Mouse (Mus musculus): ENCODE results near the gene Dner. TPM values are rescaled to one million over a fixed set of nuclear protein-coding genes. Genes with fewer than 3 reads are reported as not detected.

The Dner gene
- polyA plus RNA-seq, 1 experiment from 2014 or later = 6.3 TPM

DNA sequence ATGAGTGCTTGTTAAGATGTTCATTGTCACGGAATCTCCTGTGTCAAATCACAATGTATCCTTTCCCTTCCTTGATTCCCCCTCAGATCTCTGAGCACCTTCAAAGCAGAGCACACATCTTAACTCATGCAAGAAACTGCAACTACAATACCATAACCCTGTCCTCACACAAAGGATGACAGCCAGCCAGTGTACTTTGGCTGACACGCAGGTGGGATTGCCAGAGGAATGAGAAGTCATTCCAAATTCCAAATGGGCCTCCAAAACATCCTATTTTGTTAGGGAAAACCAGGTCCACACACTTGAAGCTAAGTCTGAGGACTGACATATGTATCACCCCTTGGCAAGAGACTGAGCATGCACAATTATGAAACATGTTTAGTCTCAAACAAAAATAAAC lies 286.5 kb downstream of the Dner start:
- no peak overlapping the region for H3K9ac ChIP-seq
- no peak overlapping the region for H3K4me3 ChIP-seq
- H3K36me3 ChIP-seq = no peaks in the 10 kb centered on the region
- no peak overlapping the region for H3K4me2 ChIP-seq
- H3K27ac ChIP-seq = no peak overlapping the region
- ATAC-seq (ENCODE audit: insufficient number of reproducible peaks, insufficient read depth, low FRiP score, low TSS enrichment, low read depth) = no peak
- H3K27me3 ChIP-seq = no peaks in the 10 kb centered on the region
- peaks cover 5% of the 10 kb centered on the region for H3K4me1 ChIP-seq
- 80% methylated on average over 2 of the region's 2 CpGs for WGBS
- no peaks in the 10 kb centered on the region for H3K9me3 ChIP-seq

DNA sequence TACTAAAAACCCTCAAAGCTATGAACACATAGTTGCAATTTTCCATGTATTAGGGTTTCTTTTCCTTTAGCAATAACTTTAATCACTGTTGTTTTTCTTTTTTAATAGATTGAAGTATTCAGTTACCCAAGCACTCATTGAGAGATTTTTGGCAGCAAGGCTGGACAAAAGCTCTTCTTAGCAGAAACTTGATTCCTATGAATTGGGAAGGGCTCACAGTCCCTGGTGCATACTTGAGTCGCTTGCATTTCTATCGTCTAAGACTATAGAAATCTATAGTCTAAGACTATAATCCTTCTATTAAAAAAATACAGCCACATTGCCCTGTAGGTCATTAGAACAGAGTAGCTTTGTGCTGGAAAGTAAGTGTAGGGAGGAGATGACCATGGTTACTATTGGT lies 287.1 kb downstream of the Dner start:
- WGBS = 61% methylated on average over 2 of the region's 2 CpGs
- H3K4me3 ChIP-seq = no peak overlapping the region
- no peaks in the 10 kb centered on the region for H3K27me3 ChIP-seq
- ATAC-seq (ENCODE audit: insufficient number of reproducible peaks, insufficient read depth, low FRiP score, low TSS enrichment, low read depth) = no peak
- H3K36me3 ChIP-seq = no peaks in the 10 kb centered on the region
- no peak overlapping the region for H3K27ac ChIP-seq
- no peak overlapping the region for H3K9ac ChIP-seq
- H3K9me3 ChIP-seq = no peaks in the 10 kb centered on the region
- H3K4me2 ChIP-seq = no peak overlapping the region
- peaks cover 7% of the 10 kb centered on the region for H3K4me1 ChIP-seq

DNA sequence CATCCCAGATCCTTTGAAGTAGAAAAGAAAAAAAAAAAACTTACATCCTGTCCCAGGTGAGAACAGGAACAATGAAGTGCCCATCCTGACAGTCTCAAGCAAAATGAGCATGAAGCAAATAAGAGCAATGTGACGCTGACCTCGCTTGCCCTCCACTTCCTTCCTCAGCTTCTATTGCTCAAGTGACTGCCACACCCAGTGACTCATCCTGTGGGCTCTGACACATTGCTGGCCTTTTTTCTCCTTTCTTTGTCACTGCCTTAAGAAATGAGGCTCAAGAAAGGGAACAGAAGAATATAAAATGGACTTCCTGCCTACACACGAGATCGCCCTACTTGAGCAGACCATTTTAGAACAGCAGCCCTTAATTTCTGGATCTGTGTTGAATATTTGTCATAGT lies 289.1 kb downstream of the Dner start:
- WGBS = 74% methylated on average over 4 of the region's 4 CpGs
- H3K9me3 ChIP-seq = no peaks in the 10 kb centered on the region

DNA sequence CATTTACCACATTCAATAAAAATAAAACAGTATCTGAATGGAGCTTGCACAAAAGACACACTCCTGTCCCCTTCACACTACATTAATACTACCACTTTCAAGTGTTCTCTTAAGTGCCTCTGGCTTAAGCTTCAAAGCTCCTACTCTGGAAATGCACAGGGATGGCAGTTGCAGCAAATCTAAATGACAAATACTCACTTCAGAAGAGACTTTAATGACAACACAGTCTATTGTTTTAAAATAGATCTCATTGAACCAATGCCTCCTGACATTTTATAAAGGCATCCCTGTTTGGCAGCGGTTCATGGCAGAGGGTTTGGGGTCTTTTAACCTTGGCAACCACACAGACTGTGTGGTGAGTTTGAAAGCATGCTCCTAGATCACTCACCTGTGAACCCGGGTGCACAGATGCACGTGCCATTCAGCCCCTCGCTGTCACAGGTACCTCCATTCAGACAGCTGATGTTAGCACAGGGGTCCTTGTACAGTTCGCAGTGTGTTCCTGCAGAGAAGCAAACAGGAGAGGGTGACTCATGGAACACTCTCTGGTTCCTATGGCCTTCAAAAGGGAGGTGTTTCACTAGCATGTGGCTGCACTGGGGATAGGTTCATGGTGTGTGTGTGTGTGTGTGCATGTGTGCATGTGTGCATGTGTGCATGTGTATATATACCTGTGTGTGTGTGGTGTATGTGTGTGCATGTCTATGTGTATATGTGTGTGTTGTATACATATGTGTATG lies 290.3 kb downstream of the Dner start:
- Histone ChIP-seq H3K9ac (no peak overlapping the region), H3K4me1 (peaks cover 7% of the 10 kb centered on the region), H3K4me2 (no peak overlapping the region), H3K4me3 (no peak overlapping the region), H3K27ac (no peak overlapping the region), H3K27me3 (no peaks in the 10 kb centered on the region), H3K9me3 (no peaks in the 10 kb centered on the region), H3K36me3 (no peaks in the 10 kb centered on the region)
- WGBS = 88% methylated on average over 5 of the region's 5 CpGs
- ATAC-seq (ENCODE audit: insufficient number of reproducible peaks, insufficient read depth, low FRiP score, low TSS enrichment, low read depth) = no peak

More for the DNA sequence above, 289.1 kb downstream of the Dner start:
- H3K36me3 ChIP-seq = no peaks in the 10 kb centered on the region
- H3K9ac ChIP-seq = no peak overlapping the region
- H3K4me2 ChIP-seq = no peak overlapping the region
- peaks cover 7% of the 10 kb centered on the region for H3K4me1 ChIP-seq
- H3K27ac ChIP-seq = no peak overlapping the region
- ATAC-seq (ENCODE audit: insufficient number of reproducible peaks, insufficient read depth, low FRiP score, low TSS enrichment, low read depth) = no peak
- no peaks in the 10 kb centered on the region for H3K27me3 ChIP-seq
- H3K4me3 ChIP-seq = no peak overlapping the region

DNA sequence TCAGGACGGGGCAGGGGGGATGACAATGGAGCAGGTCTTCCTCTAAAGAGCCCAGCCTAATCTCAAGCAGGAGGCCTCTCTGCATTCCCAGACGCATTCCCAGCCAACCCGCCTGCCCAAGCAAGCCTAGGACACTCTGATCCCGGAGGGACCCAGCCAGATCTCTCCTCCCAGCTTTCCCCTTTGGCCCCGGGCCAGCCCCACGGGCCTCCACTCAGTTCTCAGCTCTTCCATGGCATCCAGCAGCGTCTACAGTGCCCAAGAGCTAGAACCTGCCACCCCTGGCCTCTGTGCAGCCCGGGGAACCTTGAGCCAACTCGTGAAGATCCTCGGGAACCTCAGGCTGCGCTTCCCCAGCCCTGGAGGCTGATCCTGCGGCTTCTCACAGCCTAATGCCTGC lies 291.1 kb downstream of the Dner start:
- Histone ChIP-seq H3K27ac (no peak overlapping the region), H3K36me3 (no peaks in the 10 kb centered on the region), H3K4me3 (no peak overlapping the region), H3K9me3 (no peaks in the 10 kb centered on the region), H3K4me2 (no peak overlapping the region), H3K4me1 (peaks cover 7% of the 10 kb centered on the region), H3K27me3 (no peaks in the 10 kb centered on the region), H3K9ac (no peak overlapping the region)
- no peak for ATAC-seq (ENCODE audit: insufficient number of reproducible peaks, insufficient read depth, low FRiP score, low TSS enrichment, low read depth)
- WGBS = 45% methylated on average over 12 of the region's 12 CpGs

DNA sequence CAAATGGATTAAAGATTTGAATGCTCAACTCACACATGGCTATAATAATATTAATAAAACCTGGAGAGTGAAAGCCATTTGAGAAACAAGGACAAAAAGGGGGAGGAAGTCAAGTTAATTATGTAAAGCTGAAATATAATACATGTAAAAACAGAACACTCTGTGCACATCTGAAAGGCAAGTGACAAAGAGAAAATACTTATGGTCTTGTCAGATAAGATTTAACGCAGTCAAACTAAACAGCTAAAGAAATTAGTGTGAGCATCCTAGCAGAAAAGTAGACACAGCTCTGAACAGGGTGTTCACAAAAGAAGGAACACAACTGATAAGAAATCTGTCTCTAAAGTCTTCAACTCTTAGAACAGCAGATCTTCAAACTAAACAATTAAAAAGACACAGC lies 293.9 kb downstream of the Dner start:
- no peak overlapping the region for H3K4me3 ChIP-seq

DNA sequence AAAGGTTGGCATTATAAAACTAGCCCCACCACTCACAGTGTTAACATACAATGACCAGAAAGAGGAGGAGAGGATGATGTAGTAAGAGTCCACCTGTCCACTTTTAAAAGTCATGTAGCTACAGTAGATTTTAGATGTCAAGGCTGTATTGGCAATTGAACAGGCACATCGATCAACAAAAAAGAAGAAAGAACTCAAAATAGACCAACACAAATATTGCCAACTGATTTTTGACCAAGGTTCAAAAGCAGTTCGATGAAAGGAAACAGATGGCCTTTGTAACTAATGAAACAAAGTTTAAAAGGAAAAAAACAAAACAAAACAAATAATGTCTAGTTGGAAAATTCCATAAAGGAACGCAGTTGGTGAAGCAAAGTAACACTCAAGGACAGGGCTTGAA lies 296.4 kb downstream of the Dner start:
- no peak overlapping the region for H3K4me2 ChIP-seq
- no peaks in the 10 kb centered on the region for H3K9me3 ChIP-seq
- WGBS = 87% methylated on average over 3 of the region's 3 CpGs
- peaks cover 4% of the 10 kb centered on the region for H3K4me1 ChIP-seq
- H3K4me3 ChIP-seq = no peak overlapping the region
- H3K27me3 ChIP-seq = no peaks in the 10 kb centered on the region
- no peak overlapping the region for H3K27ac ChIP-seq
- ATAC-seq (ENCODE audit: insufficient number of reproducible peaks, insufficient read depth, low FRiP score, low TSS enrichment, low read depth) = no peak
- no peaks in the 10 kb centered on the region for H3K36me3 ChIP-seq
- H3K9ac ChIP-seq = no peak overlapping the region

More for the DNA sequence above, 293.9 kb downstream of the Dner start:
- no peaks in the 10 kb centered on the region for H3K27me3 ChIP-seq
- H3K36me3 ChIP-seq = no peaks in the 10 kb centered on the region
- H3K9ac ChIP-seq = no peak overlapping the region
- ATAC-seq (ENCODE audit: insufficient number of reproducible peaks, insufficient read depth, low FRiP score, low TSS enrichment, low read depth) = no peak
- no peak overlapping the region for H3K4me2 ChIP-seq
- H3K4me1 ChIP-seq = peaks cover 7% of the 10 kb centered on the region
- H3K9me3 ChIP-seq = no peaks in the 10 kb centered on the region
- WGBS = 60% methylated on average over 1 of the region's 1 CpGs
- H3K27ac ChIP-seq = no peak overlapping the region

DNA sequence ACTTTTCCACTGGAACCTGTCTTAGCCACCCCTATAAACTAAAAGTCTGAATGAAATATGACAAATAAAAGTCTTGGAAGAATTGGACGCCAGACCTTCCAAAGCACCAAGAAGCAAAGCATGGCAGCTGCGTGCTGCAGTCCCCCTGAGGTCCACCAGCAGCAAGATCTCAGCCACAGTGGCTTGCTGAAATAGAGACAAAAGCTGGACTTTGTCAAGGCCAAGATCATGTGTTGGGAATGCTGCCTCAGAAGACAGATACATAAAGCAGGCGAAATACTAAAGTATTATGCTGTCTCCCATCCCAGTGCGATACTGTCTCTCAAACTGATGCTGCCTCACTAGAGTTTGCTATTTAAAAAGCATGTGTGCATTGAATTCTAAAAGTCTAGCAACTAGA lies 296.9 kb downstream of the Dner start:
- no peaks in the 10 kb centered on the region for H3K36me3 ChIP-seq
- no peak overlapping the region for H3K4me3 ChIP-seq
- no peak overlapping the region for H3K4me2 ChIP-seq
- 93% methylated on average over 4 of the region's 4 CpGs for WGBS
- no peak for ATAC-seq (ENCODE audit: insufficient number of reproducible peaks, insufficient read depth, low FRiP score, low TSS enrichment, low read depth)
- no peaks in the 10 kb centered on the region for H3K9me3 ChIP-seq
- no peaks in the 10 kb centered on the region for H3K27me3 ChIP-seq
- no peak overlapping the region for H3K9ac ChIP-seq
- no peak overlapping the region for H3K27ac ChIP-seq
- H3K4me1 ChIP-seq = no peaks in the 10 kb centered on the region

DNA sequence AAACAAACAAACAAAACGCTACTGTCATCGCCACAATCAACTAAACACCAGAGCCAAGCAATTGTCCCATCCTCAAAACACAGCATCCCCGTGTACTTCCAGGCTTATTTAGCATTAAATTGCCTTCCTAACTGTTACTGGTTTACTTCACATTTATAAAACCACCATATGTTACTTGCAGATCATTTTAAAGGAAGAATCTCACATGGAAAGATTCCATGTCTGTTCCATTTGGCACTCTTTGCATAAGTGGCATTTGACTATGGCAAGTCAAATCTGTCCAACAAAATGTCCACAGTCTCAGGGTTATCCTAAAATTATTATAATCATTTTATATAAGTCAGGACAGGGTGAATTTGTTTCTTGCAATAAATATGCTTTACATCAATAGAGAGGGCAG lies 299.2 kb downstream of the Dner start:
- no peaks in the 10 kb centered on the region for H3K36me3 ChIP-seq
- no peaks in the 10 kb centered on the region for H3K4me1 ChIP-seq
- no peak overlapping the region for H3K4me2 ChIP-seq
- H3K27ac ChIP-seq = no peak overlapping the region
- ATAC-seq (ENCODE audit: insufficient number of reproducible peaks, insufficient read depth, low FRiP score, low TSS enrichment, low read depth) = no peak
- WGBS = 76% methylated on average over 3 of the region's 3 CpGs
- no peaks in the 10 kb centered on the region for H3K27me3 ChIP-seq
- no peak overlapping the region for H3K4me3 ChIP-seq
- no peak overlapping the region for H3K9ac ChIP-seq
- H3K9me3 ChIP-seq = no peaks in the 10 kb centered on the region

DNA sequence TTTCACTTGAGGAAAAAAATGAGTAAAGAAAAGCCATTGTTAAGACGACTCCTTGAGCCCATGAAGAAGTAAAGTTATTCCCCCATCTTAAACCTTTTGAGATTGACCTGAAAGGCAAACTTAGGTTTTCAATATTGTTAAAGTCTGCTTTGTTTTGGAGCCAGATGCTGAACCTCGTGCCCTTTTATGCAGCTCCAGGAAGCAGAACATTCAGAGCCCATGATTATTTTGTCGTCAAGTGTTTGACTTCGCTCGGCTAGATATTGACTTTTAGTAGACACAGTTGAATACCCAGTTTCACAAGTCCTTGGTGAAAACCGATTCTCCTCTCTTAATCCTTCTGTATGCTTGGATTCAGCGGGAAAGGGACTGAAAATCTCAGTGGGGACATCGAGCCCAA lies 300.1 kb downstream of the Dner start:
- Histone ChIP-seq H3K9me3 (no peaks in the 10 kb centered on the region), H3K27ac (no peak overlapping the region), H3K4me2 (no peak overlapping the region), H3K9ac (no peak overlapping the region), H3K4me3 (no peak overlapping the region), H3K4me1 (no peaks in the 10 kb centered on the region), H3K36me3 (no peaks in the 10 kb centered on the region), H3K27me3 (no peaks in the 10 kb centered on the region)
- ATAC-seq (ENCODE audit: insufficient number of reproducible peaks, insufficient read depth, low FRiP score, low TSS enrichment, low read depth) = no peak
- 81% methylated on average over 8 of the region's 8 CpGs for WGBS

DNA sequence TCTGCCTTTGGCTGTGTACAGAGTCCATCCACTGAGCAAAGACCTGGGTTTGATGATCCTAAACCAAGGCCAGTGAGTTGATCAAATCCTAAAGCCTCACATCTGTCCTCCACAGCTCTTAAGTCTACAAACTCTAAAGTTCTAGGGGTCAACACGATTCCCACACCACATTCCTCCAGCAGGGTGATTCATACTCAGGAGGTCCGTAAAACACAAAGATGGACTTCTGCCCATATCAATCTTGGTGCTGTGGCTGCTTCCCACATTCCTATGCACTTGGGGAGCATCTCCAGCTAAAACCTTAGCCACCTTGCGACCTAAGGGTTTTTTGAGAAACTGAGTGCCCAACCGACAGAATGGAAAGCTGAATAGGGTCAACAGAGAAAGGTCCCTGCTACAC lies 305.1 kb downstream of the Dner start:
- no peaks in the 10 kb centered on the region for H3K9me3 ChIP-seq
- no peaks in the 10 kb centered on the region for H3K36me3 ChIP-seq
- no peaks in the 10 kb centered on the region for H3K4me1 ChIP-seq
- WGBS = 88% methylated on average over 4 of the region's 4 CpGs
- no peaks in the 10 kb centered on the region for H3K27me3 ChIP-seq
- no peak overlapping the region for H3K27ac ChIP-seq
- no peak overlapping the region for H3K9ac ChIP-seq
- no peak for ATAC-seq (ENCODE audit: insufficient number of reproducible peaks, insufficient read depth, low FRiP score, low TSS enrichment, low read depth)
- H3K4me3 ChIP-seq = no peak overlapping the region
- no peak overlapping the region for H3K4me2 ChIP-seq

DNA sequence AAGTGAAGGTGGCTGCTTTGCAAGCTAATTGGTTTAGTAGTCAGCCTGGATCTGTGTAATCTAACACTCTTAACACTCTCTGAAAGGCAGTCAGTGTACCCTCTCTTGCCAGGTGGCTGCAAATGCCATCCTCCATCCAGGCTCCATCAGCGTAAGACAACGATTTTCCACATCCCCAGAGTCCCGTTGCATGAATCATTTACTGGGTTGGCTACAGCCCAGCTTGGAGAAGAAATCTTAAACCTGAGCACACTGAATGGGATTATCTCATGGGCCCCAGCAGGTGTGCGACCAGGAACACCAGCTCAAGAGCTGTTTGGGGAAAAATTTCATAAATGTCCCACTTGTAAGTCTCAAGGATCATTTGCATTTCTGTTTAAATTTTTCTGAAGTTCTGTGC lies 308.4 kb downstream of the Dner start:
- no peak for ATAC-seq (ENCODE audit: insufficient number of reproducible peaks, insufficient read depth, low FRiP score, low TSS enrichment, low read depth)
- Histone ChIP-seq H3K9ac (no peak overlapping the region), H3K4me1 (no peaks in the 10 kb centered on the region), H3K27me3 (no peaks in the 10 kb centered on the region), H3K4me3 (no peak overlapping the region), H3K27ac (no peak overlapping the region), H3K4me2 (no peak overlapping the region), H3K9me3 (no peaks in the 10 kb centered on the region), H3K36me3 (no peaks in the 10 kb centered on the region)
- 55% methylated on average over 4 of the region's 4 CpGs for WGBS

Data from embryonic facial prominence, embryonic 13.5 days (tissue).